In the genomic region with DNA sequence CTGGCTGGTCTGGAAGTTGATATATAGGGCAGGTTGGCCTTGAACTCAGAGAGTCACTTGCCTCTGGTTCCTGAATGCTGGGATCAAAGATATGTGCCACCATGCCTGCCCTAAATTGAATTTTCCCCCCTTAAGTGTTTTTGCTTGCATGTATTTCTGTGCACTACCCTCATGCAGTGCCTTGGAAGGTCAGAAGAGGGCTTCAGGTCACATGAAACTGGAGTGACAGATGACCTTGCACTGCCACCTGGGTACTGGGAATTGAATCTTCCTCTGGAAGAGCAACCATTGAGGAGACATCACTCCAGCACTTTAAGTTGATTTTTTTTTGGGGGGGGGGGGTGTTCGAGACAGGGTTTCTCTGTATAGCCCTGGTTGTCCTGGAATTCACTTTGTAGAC, we compare ENCODE assay signal across 16 mouse cellular contexts. TPM values are rescaled to one million over a fixed set of nuclear protein-coding genes. Genes with fewer than 3 reads are reported as not detected.
A peak's percentile ranks its signal among the peaks of the same experiment; 100 is the strongest.
DNase-seq lines count a peak whose midpoint lies in the region; ATAC-seq and TF ChIP-seq lines count a peak whose summit lies in the region.
"Had no signal": no experiment of that assay in that cellular context is flagged by ENCODE, and none has a peak within 500 bp of the region (broad histone marks: within the 10 kb centered on the region; RNA-seq: fewer than 3 reads in every experiment).

No protein-coding gene starts in this region.

- peaks cover 27% of the 10 kb centered on the region for H3K4me1 ChIP-seq in thymus, adult 2 months (replicated peaks; ENCODE audit: control insufficient read depth, insufficient read depth, low read length)

- no peak for TF ChIP-seq POLR2A in thymus, adult 2 months (IDR thresholded peaks at IDR 0.05; ENCODE audit: control insufficient read depth, extremely low read depth, insufficient read depth, low read length, poor library complexity)

- H3K27me3 ChIP-seq in thymus, adult 2 months (ENCODE audit: control insufficient read depth, insufficient read depth, low read length): no peaks in the 10 kb centered on the region

- intact Hi-C loops in gastrocnemius, postnatal 14 days (cut with DNase I; ENCODE audit: low total_unique reads): loop anchor here (5.0 kb wide), 1 partner anchor 57 kb away; no protein-coding TSS in a partner anchor

- TF ChIP-seq CTCF in layer of hippocampus, adult 2 months (conservative IDR thresholded peaks at IDR 0.05): peak; percentile 55
- no peak for TF ChIP-seq CTCF in thymus, adult 2 months (IDR thresholded peaks at IDR 0.05; ENCODE audit: borderline replicate concordance, control insufficient read depth, extremely low read depth, insufficient read depth, low read length, poor library complexity)

- WGBS in thymus, adult 2 months: 84% methylated on average over 1 of the region's 1 CpGs

- H3K36me3 ChIP-seq in thymus, adult 2 months (ENCODE audit: control insufficient read depth, insufficient read depth, low read length): no peaks in the 10 kb centered on the region
- H3K36me3 ChIP-seq: heart, embryonic 10.5 days; hindbrain, embryonic 12.5 days; kidney, embryonic 15.5 days had no signal

- H3K4me3 ChIP-seq in layer of hippocampus, adult 2 months: no peak overlapping the region
- H3K4me3 ChIP-seq in thymus, adult 2 months (ENCODE audit: control insufficient read depth, insufficient read depth, low read length): no peak overlapping the region
- H3K4me3 ChIP-seq: erythroblast, embryonic 14.5 days; heart, embryonic 10.5 days; hindbrain, embryonic 12.5 days; kidney, embryonic 15.5 days; neural tube, embryonic 13.5 days had no signal

- peak; percentile 66 for DNase-seq in CD4-positive, CD25-positive, alpha-beta regulatory T cell, adult 2 months (ENCODE audit: low read depth, low spot score)
- DNase-seq in layer of hippocampus, adult 2 months (ENCODE audit: low spot score in 2 of 2): no peak
- DNase-seq in layer of hippocampus, postnatal 14 days (ENCODE audit: low spot score in 2 of 2): no peak
- peak; percentile 45 for DNase-seq in thymus, adult 2 months
- DNase-seq in thymus, adult 18-20 months: no peak
- peak; percentile 54 for DNase-seq in thymus, postnatal 4 days
- no peak for DNase-seq in gastrocnemius, postnatal 14 days
- DNase-seq: cerebellum, adult 2 months; midbrain, embryonic 14.5 days had no signal

- no peak for ATAC-seq in CD4-positive, CD25-positive, alpha-beta regulatory T cell, adult 4 months

- no peak overlapping the region for H3K27ac ChIP-seq in layer of hippocampus, adult 2 months
- no peak overlapping the region for H3K27ac ChIP-seq in thymus, adult 2 months (ENCODE audit: control insufficient read depth, insufficient read depth, low read length)
- H3K27ac ChIP-seq: heart, embryonic 10.5 days; hindbrain, embryonic 12.5 days; kidney, embryonic 15.5 days; neural tube, embryonic 13.5 days had no signal

RNA-seq across cellular contexts. Expression of a gene that starts 1.7 kb away (rescaled TPM):
- 1 to 10 TPM in 1 of 2 experiments, under 1 TPM in 1; 0.87 to 1.1 TPM for polyA plus RNA-seq in CD4-positive, CD25-positive, alpha-beta regulatory T cell, adult 4 months (2017; shearing (Covaris generic))
- 1 to 10 TPM; 2.7 to 2.9 TPM for total RNA-seq in layer of hippocampus, adult 2 months (2021)
- total RNA-seq in layer of hippocampus, postnatal 14 days (2021): 1 to 10 TPM; 1.5 to 2.3 TPM
- polyA plus RNA-seq in thymus, adult 2 months (2012; rRNA removed): 0.71 and 0.85 TPM in 2 replicates
- total RNA-seq in gastrocnemius, postnatal 14 days (2021): under 1 TPM; 0.47 to 0.70 TPM
- polyA plus RNA-seq: erythroblast, embryonic 14.5 days; heart, embryonic 10.5 days; hindbrain, embryonic 12.5 days; limb, embryonic 11.5 days; midbrain, embryonic 14.5 days had no signal

RNA-seq across cellular contexts. Expression of a gene that starts 3.0 kb away (rescaled TPM):
- polyA plus RNA-seq in CD4-positive, CD25-positive, alpha-beta regulatory T cell, adult 4 months (2017; shearing (Covaris generic)): 100 to 1,000 TPM in 1 of 2 experiments, 10 to 100 TPM in 1; 84.0 to 217 TPM
- 1 to 10 TPM; 7.3 to 9.0 TPM for total RNA-seq in layer of hippocampus, adult 2 months (2021)
- total RNA-seq in layer of hippocampus, postnatal 14 days (2021): 1 to 10 TPM; 7.5 to 8.3 TPM
- polyA plus RNA-seq in thymus, adult 2 months (2012; rRNA removed): 50.3 and 55.4 TPM in 2 replicates
- total RNA-seq in gastrocnemius, postnatal 14 days (2021): 1 to 10 TPM; 4.9 to 6.9 TPM

Comparison
In these comparisons a context has a peak if more than half of its experiments do, and no peak if none do; other contexts are left out.
1. DNase-seq: peak in CD4-positive, CD25-positive, alpha-beta regulatory T cell, adult 2 months (single experiment), thymus, adult 2 months (single experiment) and thymus, postnatal 4 days (single experiment); none in layer of hippocampus, adult 2 months (0 of 2), layer of hippocampus, postnatal 14 days (0 of 2), thymus, adult 18-20 months (0 of 2) and gastrocnemius, postnatal 14 days (single experiment).